Mouse (Mus musculus) MEL (cell line): ENCODE data around the gene Kazn. TPM values are rescaled to one million over a fixed set of nuclear protein-coding genes. Genes with fewer than 3 reads are reported as not detected.

Source experiments
- DNase-seq: peaks from one replicate; pipeline ENCODE4 v3.0.0; 2011; ENCODE audit warnings: low read depth, low spot score
- H3K27ac ChIP-seq: 2 replicates; pipeline ENCODE4 v1.5.1; 2012; ENCODE audit warnings: low read depth, mild to moderate bottlenecking, control low read depth, low read length, moderate library complexity; ENCODE audit not compliant: control insufficient read depth
- H3K27me3 ChIP-seq, 2 experiments: fragments of 150-350 bp in 1 of 2; sonication (generic) in 1 of 2; 2 replicates each; pipeline ENCODE4 v1.6.1; 2012; ENCODE audit warnings: low read length in 2 of 2, mild to moderate bottlenecking in 2 of 2, improper control_type of control experiment in 1 of 2, moderate library complexity in 1 of 2; ENCODE audit not compliant: insufficient read depth in 2 of 2, control insufficient read depth in 1 of 2
- H3K36me3 ChIP-seq, 2 experiments: 2 replicates each; pipeline ENCODE4 v1.6.1; 2012 to 2014; ENCODE audit warnings: low read length in 2 of 2, improper control_type of control experiment in 1 of 2, inconsistent platforms in 1 of 2, mild to moderate bottlenecking in 1 of 2; ENCODE audit not compliant: insufficient read depth in 2 of 2, control insufficient read depth in 1 of 2
- H3K4me1 ChIP-seq, 2 experiments: fragments of 150-350 bp in 1 of 2; sonication (generic) in 1 of 2; 2 replicates each; pipeline ENCODE4 v1.6.1; 2012; ENCODE audit warnings: low read length in 2 of 2, improper control_type of control experiment in 1 of 2, mild to moderate bottlenecking in 1 of 2; ENCODE audit not compliant: insufficient read depth in 2 of 2, control insufficient read depth in 1 of 2
- H3K4me3 ChIP-seq, 2 experiments: fragments of 150-350 bp in 1 of 2; sonication (generic) in 1 of 2; 2 replicates each; pipeline ENCODE4 v1.5.1; 2012; ENCODE audit warnings: low read depth in 2 of 2, low read length in 2 of 2, mild to moderate bottlenecking in 2 of 2, moderate library complexity in 2 of 2, control low read depth in 1 of 2, improper control_type of control experiment in 1 of 2; ENCODE audit not compliant: control insufficient read depth in 1 of 2, insufficient read depth in 1 of 2
- H3K79me2 ChIP-seq: 2 replicates; pipeline ENCODE4 v1.6.1; 2012; ENCODE audit warnings: mild to moderate bottlenecking, low read length, moderate library complexity; ENCODE audit not compliant: control insufficient read depth, poor library complexity, insufficient read depth
- H3K9ac ChIP-seq: 2 replicates; pipeline ENCODE4 v1.6.1; 2012; ENCODE audit warnings: low read depth, mild to moderate bottlenecking, control low read depth, low read length, moderate library complexity; ENCODE audit not compliant: control insufficient read depth, poor library complexity, severe bottlenecking
- H3K9me3 ChIP-seq: fragments of 150-350 bp; sonication (generic); replicated peaks from 2 replicates; pipeline ENCODE4 v1.6.1; 2012; ENCODE audit warnings: mild to moderate bottlenecking, low read length, improper control_type of control experiment, moderate library complexity; ENCODE audit not compliant: insufficient read depth
- BHLHE40 ChIP-seq: IDR thresholded peaks from 2 replicates; pipeline ENCODE4 v1.6.1; 2012; ENCODE audit warnings: low read depth, mild to moderate bottlenecking, inconsistent platforms, low read length, improper control_type of control experiment, borderline replicate concordance
- CTCF ChIP-seq, 3 experiments: IDR thresholded peaks in 2 of 3; conservative IDR thresholded peaks in 1 of 3; 2 replicates each; pipeline ENCODE4 v1.5.1; 2011 to 2012; ENCODE audit warnings: low read length in 3 of 3, low read depth in 2 of 3, mild to moderate bottlenecking in 2 of 3, improper control_type of control experiment in 1 of 3, inconsistent platforms in 1 of 3, mixed read lengths in 1 of 3, moderate library complexity in 1 of 3; ENCODE audit not compliant: control insufficient read depth in 1 of 3, insufficient read depth in 1 of 3, poor library complexity in 1 of 3, severe bottlenecking in 1 of 3
- E2F4 ChIP-seq: IDR thresholded peaks from 2 replicates; pipeline ENCODE4 v1.6.1; 2011; ENCODE audit warnings: low read depth, low read length, improper control_type of control experiment, borderline replicate concordance
- ETS1 ChIP-seq: IDR thresholded peaks from 2 replicates; pipeline ENCODE4 v1.6.1; 2012; ENCODE audit warnings: low read depth, mild to moderate bottlenecking, inconsistent platforms, low read length, improper control_type of control experiment, moderate library complexity
- GATA1 ChIP-seq: IDR thresholded peaks from 2 replicates; pipeline ENCODE4 v1.6.1; 2011; ENCODE audit warnings: low read depth, low read length, improper control_type of control experiment
- HCFC1 ChIP-seq: IDR thresholded peaks from 2 replicates; pipeline ENCODE4 v1.6.1; 2012; ENCODE audit warnings: low read depth, mild to moderate bottlenecking, inconsistent platforms, low read length, improper control_type of control experiment, moderate library complexity
- JUND ChIP-seq: IDR thresholded peaks from 2 replicates; pipeline ENCODE4 v1.6.1; 2011; ENCODE audit warnings: low read depth, mild to moderate bottlenecking, improper control_type of control experiment, low read length
- KAT2A ChIP-seq: conservative IDR thresholded peaks from 2 replicates; pipeline ENCODE4 v1.6.1; 2012; ENCODE audit warnings: low read depth, low read length, improper control_type of control experiment, inconsistent platforms
- MAFK ChIP-seq: IDR thresholded peaks from 2 replicates; pipeline ENCODE4 v1.6.1; 2011; ENCODE audit warnings: low read depth, mild to moderate bottlenecking, low read length, improper control_type of control experiment, borderline replicate concordance
- MAX ChIP-seq: IDR thresholded peaks from 2 replicates; pipeline ENCODE4 v1.6.1; 2011; ENCODE audit warnings: low read length, improper control_type of control experiment
- MEF2A ChIP-seq: IDR thresholded peaks from 2 replicates; pipeline ENCODE4 v1.6.1; 2014; ENCODE audit warnings: low read depth, mild to moderate bottlenecking, inconsistent platforms, low read length, improper control_type of control experiment; ENCODE audit not compliant: poor library complexity, insufficient replicate concordance, severe bottlenecking; ENCODE audit errors: extremely low read depth
- NRF1 ChIP-seq: IDR thresholded peaks from 2 replicates; pipeline ENCODE4 v1.6.1; 2014; ENCODE audit warnings: low read depth, mild to moderate bottlenecking, inconsistent platforms, low read length, improper control_type of control experiment, moderate library complexity; ENCODE audit not compliant: poor library complexity, insufficient read depth, severe bottlenecking
- POLR2A ChIP-seq, 2 experiments: IDR thresholded peaks; 2 replicates each; pipeline ENCODE4 v1.6.1; 2011 to 2012; ENCODE audit warnings: low read length in 2 of 2, mild to moderate bottlenecking in 2 of 2, control low read depth in 1 of 2, improper control_type of control experiment in 1 of 2, low read depth in 1 of 2, moderate library complexity in 1 of 2; ENCODE audit not compliant: control insufficient read depth in 1 of 2, insufficient read depth in 1 of 2, poor library complexity in 1 of 2
- POLR2AphosphoS5 ChIP-seq: IDR thresholded peaks from 2 replicates; pipeline ENCODE4 v1.6.1; 2012; ENCODE audit warnings: low read depth, borderline replicate concordance, mild to moderate bottlenecking, inconsistent platforms, low read length, moderate library complexity, mixed read lengths
- RAD21 ChIP-seq: IDR thresholded peaks from 2 replicates; pipeline ENCODE4 v1.6.1; 2011; ENCODE audit warnings: mild to moderate bottlenecking, low read depth, low read length, improper control_type of control experiment
- SMC3 ChIP-seq: IDR thresholded peaks from 2 replicates; pipeline ENCODE4 v1.6.1; 2011; ENCODE audit warnings: low read depth, low read length, improper control_type of control experiment
- TAL1 ChIP-seq: IDR thresholded peaks from 2 replicates; pipeline ENCODE4 v1.6.1; 2012; ENCODE audit warnings: mild to moderate bottlenecking, inconsistent platforms, low read length, moderate library complexity, mixed read lengths
- TBP ChIP-seq: IDR thresholded peaks from 2 replicates; pipeline ENCODE4 v1.8.0; 2011; ENCODE audit warnings: low read depth, low read length, improper control_type of control experiment
- TCF12 ChIP-seq: IDR thresholded peaks from 2 replicates; pipeline ENCODE4 v1.6.1; 2014; ENCODE audit warnings: low read depth, mild to moderate bottlenecking, inconsistent platforms, low read length, improper control_type of control experiment, moderate library complexity
- UBTF ChIP-seq: IDR thresholded peaks from 2 replicates; pipeline ENCODE4 v1.6.1; 2012; ENCODE audit warnings: low read depth, mild to moderate bottlenecking, inconsistent platforms, low read length, improper control_type of control experiment, moderate library complexity, borderline replicate concordance; ENCODE audit not compliant: insufficient read depth
- USF1 ChIP-seq: IDR thresholded peaks from 2 replicates; pipeline ENCODE4 v1.6.1; 2014; ENCODE audit warnings: low read depth, mild to moderate bottlenecking, inconsistent platforms, low read length, improper control_type of control experiment, moderate library complexity
- USF2 ChIP-seq, 2 experiments: IDR thresholded peaks; 2 replicates each; pipeline ENCODE4 v1.6.1; 2011 to 2012; ENCODE audit warnings: improper control_type of control experiment in 2 of 2, low read length in 2 of 2, borderline replicate concordance in 1 of 2, inconsistent platforms in 1 of 2, low read depth in 1 of 2, mild to moderate bottlenecking in 1 of 2; ENCODE audit not compliant: insufficient read depth in 1 of 2
- ZC3H11A ChIP-seq: IDR thresholded peaks from 2 replicates; pipeline ENCODE4 v1.6.1; 2012; ENCODE audit warnings: low read depth, mild to moderate bottlenecking, inconsistent platforms, low read length, improper control_type of control experiment
- ZKSCAN1 ChIP-seq: IDR thresholded peaks from 2 replicates; pipeline ENCODE4 v1.6.1; 2012; ENCODE audit warnings: low read depth, mild to moderate bottlenecking, inconsistent platforms, low read length, improper control_type of control experiment, moderate library complexity
- ZNF384 ChIP-seq: IDR thresholded peaks from 2 replicates; pipeline ENCODE4 v1.6.1; 2012; ENCODE audit warnings: low read depth, mild to moderate bottlenecking, inconsistent platforms, low read length, improper control_type of control experiment
- polyA plus RNA-seq, 2 experiments: library from polyadenylated mRNA; stranded (reverse) in 1 of 2; unstranded in 1 of 2; fragments of >175 nt in 1 of 2; fragments of >200 nt in 1 of 2; gene quantifications; 2 replicates each; pipeline versions ENCODE4 v1.2.1 to v1.2.4; 2012; ENCODE audit warnings: low replicate concordance in 2 of 2, low read depth in 1 of 2; ENCODE audit not compliant: insufficient read length in 2 of 2, insufficient read depth in 1 of 2, missing spikeins in 1 of 2
- total RNA-seq: library from RNA; depleted of rRNA; stranded (reverse); fragments of 300-350 nt; gene quantifications from 2 replicates; pipeline ENCODE4 v1.2.3, GENCODE M21; 2012

The Kazn gene
- total and polyA plus RNA-seq, 3 experiments = not detected

- H3K9me3 ChIP-seq = no peaks in the 10 kb centered on the region
- H3K27ac ChIP-seq = no peak overlapping the region
- no peak overlapping the region for H3K9ac ChIP-seq
- no peaks in the 10 kb centered on the region for H3K4me1 ChIP-seq
- no peaks in the 10 kb centered on the region for H3K79me2 ChIP-seq
- TF ChIP-seq USF1 (no peak), POLR2AphosphoS5 (no peak), UBTF (no peak), ETS1 (no peak), USF2 (IDR thresholded peaks at IDR 0.05; ENCODE audit: borderline replicate concordance in 1 of 2, insufficient read depth in 1 of 2, low read depth in 1 of 2, low read length in 2 of 2) (no peak), RAD21 (no peak), TAL1 (no peak), SMC3 (no peak), HCFC1 (no peak), NRF1 (no peak), MAX (no peak), GATA1 (no peak)
- TF ChIP-seq, all 39 proteins: peak for 0
- H3K36me3 ChIP-seq = no peaks in the 10 kb centered on the region
- no peak for DNase-seq
- H3K27me3 ChIP-seq = no peaks in the 10 kb centered on the region
- H3K4me3 ChIP-seq = no peak overlapping the region
Observed at GRCm38 (mm10) chr4:142214532-142214931, 24.7 kb downstream of the Kazn start.

- Histone ChIP-seq H3K4me1 (no peaks in the 10 kb centered on the region), H3K9ac (no peak overlapping the region), H3K36me3 (no peaks in the 10 kb centered on the region), H3K4me3 (no peak overlapping the region), H3K79me2 (no peaks in the 10 kb centered on the region), H3K27ac (no peak overlapping the region), H3K9me3 (no peaks in the 10 kb centered on the region), H3K27me3 (no peaks in the 10 kb centered on the region)
- TF ChIP-seq UBTF (no peak), MAX (no peak), KAT2A (no peak), E2F4 (no peak), MAFK (no peak), SMC3 (no peak)
- DNase-seq = no peak
Observed at GRCm38 (mm10) chr4:142212425-142212824, 26.8 kb downstream of the Kazn start.

- no peak overlapping the region for H3K27ac ChIP-seq
- no peaks in the 10 kb centered on the region for H3K4me1 ChIP-seq
- DNase-seq = no peak
- no peaks in the 10 kb centered on the region for H3K9me3 ChIP-seq
- no peak overlapping the region for H3K9ac ChIP-seq
- H3K4me3 ChIP-seq = no peak overlapping the region
- H3K27me3 ChIP-seq = no peaks in the 10 kb centered on the region
- TF ChIP-seq MAX (no peak), JUND (no peak), TBP (no peak), ETS1 (no peak), BHLHE40 (no peak), POLR2AphosphoS5 (no peak), RAD21 (no peak), ZC3H11A (no peak), NRF1 (no peak), CTCF (IDR thresholded peaks at IDR 0.05 in 2 of 3, conservative IDR thresholded peaks at IDR 0.05 in 1 of 3; ENCODE audit: control insufficient read depth in 1 of 3, insufficient read depth in 1 of 3, low read depth in 2 of 3, low read length in 3 of 3, poor library complexity in 1 of 3, severe bottlenecking in 1 of 3) (no peak), TCF12 (no peak), KAT2A (no peak), MEF2A (no peak), USF2 (IDR thresholded peaks at IDR 0.05; ENCODE audit: borderline replicate concordance in 1 of 2, insufficient read depth in 1 of 2, low read depth in 1 of 2, low read length in 2 of 2) (no peak), POLR2A (IDR thresholded peaks at IDR 0.05; ENCODE audit: control insufficient read depth in 1 of 2, insufficient read depth in 1 of 2, low read depth in 1 of 2, low read length in 2 of 2, poor library complexity in 1 of 2) (no peak), ZKSCAN1 (no peak), ZNF384 (no peak), USF1 (no peak)
- H3K79me2 ChIP-seq = no peaks in the 10 kb centered on the region
- H3K36me3 ChIP-seq = no peaks in the 10 kb centered on the region
Observed at GRCm38 (mm10) chr4:142209884-142210283, 29.3 kb downstream of the Kazn start.
